21 mouse cellular contexts compared by ENCODE assay signal in the genomic region with DNA sequence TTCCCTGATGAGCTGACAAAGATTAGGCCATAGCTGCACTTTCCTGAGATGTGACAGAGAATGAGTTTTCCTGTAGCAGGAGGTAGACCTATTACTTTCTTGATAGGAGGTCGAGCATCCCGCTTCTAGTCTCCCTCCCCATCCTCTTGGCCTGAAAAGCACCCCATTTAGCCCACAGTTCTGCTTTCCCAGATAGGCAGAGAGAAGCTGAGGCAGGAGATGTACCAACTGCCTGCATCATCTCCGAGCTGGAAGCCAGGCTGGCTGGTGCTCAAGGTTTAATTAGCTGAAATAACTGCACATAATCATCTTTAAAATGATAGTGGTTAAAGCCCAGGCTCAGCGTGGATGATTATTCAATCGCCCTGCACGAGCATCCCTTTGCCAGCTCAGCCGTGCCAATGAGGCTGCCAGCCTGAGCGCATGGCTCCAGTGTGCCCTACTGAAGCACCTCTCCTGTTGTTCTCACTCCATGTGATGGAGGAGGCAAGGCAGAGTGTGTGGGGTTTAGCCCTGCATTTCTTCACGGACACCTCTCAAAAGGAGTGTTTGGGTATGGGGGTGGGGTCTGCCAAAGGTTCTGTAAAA. TPM values are rescaled to one million over a fixed set of nuclear protein-coding genes. Genes with fewer than 3 reads are reported as not detected.
DNase-seq lines count a peak whose midpoint lies in the region; ATAC-seq and TF ChIP-seq lines count a peak whose summit lies in the region.
"Had no signal": no experiment of that assay in that cellular context is flagged by ENCODE, and none has a peak within 500 bp of the region (broad histone marks: within the 10 kb centered on the region; RNA-seq: fewer than 3 reads in every experiment).

No protein-coding gene starts in this region.

- no peak overlapping the region for H3K4me2 ChIP-seq in hindbrain, embryonic 13.5 days
- H3K4me2 ChIP-seq in hindbrain, embryonic 12.5 days (replicated peaks), result no peak overlapping the region
- no peak overlapping the region for H3K4me2 ChIP-seq in neural tube, embryonic 13.5 days
- no peak overlapping the region for H3K4me2 ChIP-seq in neural tube, embryonic 15.5 days
- H3K4me2 ChIP-seq: liver, embryonic 12.5 days had no signal

- no peaks in the 10 kb centered on the region for H3K36me3 ChIP-seq in hindbrain, embryonic 13.5 days
- no peaks in the 10 kb centered on the region for H3K36me3 ChIP-seq in hindbrain, embryonic 12.5 days
- H3K36me3 ChIP-seq in neural tube, embryonic 13.5 days, result no peaks in the 10 kb centered on the region
- H3K36me3 ChIP-seq in neural tube, embryonic 15.5 days, result no peaks in the 10 kb centered on the region
- H3K36me3 ChIP-seq: embryonic facial prominence, embryonic 10.5 days; heart, embryonic 10.5 days; liver, embryonic 12.5 days had no signal

- no peaks in the 10 kb centered on the region for H3K4me1 ChIP-seq in hindbrain, embryonic 13.5 days (replicated peaks)
- no peaks in the 10 kb centered on the region for H3K4me1 ChIP-seq in hindbrain, embryonic 12.5 days
- no peaks in the 10 kb centered on the region for H3K4me1 ChIP-seq in neural tube, embryonic 13.5 days (replicated peaks)
- peaks cover 6% of the 10 kb centered on the region; the same call in 1 of the 2 replicates for H3K4me1 ChIP-seq in neural tube, embryonic 15.5 days
- H3K4me1 ChIP-seq: embryonic facial prominence, embryonic 10.5 days had no signal

- no peaks in the 10 kb centered on the region for H3K27me3 ChIP-seq in hindbrain, embryonic 13.5 days
- H3K27me3 ChIP-seq in hindbrain, embryonic 12.5 days, result no peaks in the 10 kb centered on the region
- H3K27me3 ChIP-seq in neural tube, embryonic 13.5 days, result no peaks in the 10 kb centered on the region
- H3K27me3 ChIP-seq in neural tube, embryonic 15.5 days (replicated peaks), result no peaks in the 10 kb centered on the region
- H3K27me3 ChIP-seq: liver, embryonic 12.5 days had no signal

- 82% methylated on average over 9 of the region's 9 CpGs for WGBS in hindbrain, embryonic 13.5 days
- WGBS in hindbrain, embryonic 12.5 days, result 86% methylated on average over 9 of the region's 9 CpGs
- WGBS in neural tube, embryonic 13.5 days, result 72% methylated on average over 9 of the region's 9 CpGs
- 65% methylated on average over 9 of the region's 9 CpGs for WGBS in neural tube, embryonic 15.5 days

- H3K4me3 ChIP-seq in hindbrain, embryonic 13.5 days, result no peak overlapping the region
- no peak overlapping the region for H3K4me3 ChIP-seq in hindbrain, embryonic 12.5 days
- H3K4me3 ChIP-seq in neural tube, embryonic 13.5 days, result no peak overlapping the region
- no peak overlapping the region for H3K4me3 ChIP-seq in layer of hippocampus, adult 2 months
- no peak overlapping the region for H3K4me3 ChIP-seq in neural tube, embryonic 15.5 days (replicated peaks)
- H3K4me3 ChIP-seq: embryonic facial prominence, embryonic 10.5 days; heart, embryonic 10.5 days; liver, embryonic 12.5 days had no signal

- H3K27ac ChIP-seq in hindbrain, embryonic 13.5 days, result 0 out of 2 replicates have a peak overlapping the region, but pooled peaks have one; percentile 2
- H3K27ac ChIP-seq in hindbrain, embryonic 12.5 days, result no peak overlapping the region
- no peak overlapping the region for H3K27ac ChIP-seq in neural tube, embryonic 13.5 days (replicated peaks)
- H3K27ac ChIP-seq in layer of hippocampus, adult 2 months, result peak overlapping the region; percentile 76
- H3K27ac ChIP-seq in neural tube, embryonic 15.5 days (replicated peaks), result peak overlapping the region; percentile 45; the same call in 1 of the 2 replicates
- H3K27ac ChIP-seq: embryonic facial prominence, embryonic 10.5 days; heart, embryonic 10.5 days; liver, embryonic 12.5 days had no signal

- TF ChIP-seq CTCF in layer of hippocampus, adult 2 months (conservative IDR thresholded peaks at IDR 0.05), result no peak

- no peak overlapping the region for H3K9ac ChIP-seq in hindbrain, embryonic 13.5 days
- H3K9ac ChIP-seq in hindbrain, embryonic 12.5 days, result no peak overlapping the region
- no peak overlapping the region for H3K9ac ChIP-seq in neural tube, embryonic 13.5 days
- H3K9ac ChIP-seq in neural tube, embryonic 15.5 days (replicated peaks), result no peak overlapping the region
- H3K9ac ChIP-seq: liver, embryonic 12.5 days had no signal

- DNase-seq in neural tube, embryonic 10.5 days (ENCODE audit: extremely low spot score, low spot score), result no peak
- peak in 1 of 2 experiments; percentile 18 for DNase-seq in layer of hippocampus, adult 2 months (ENCODE audit: low spot score in 2 of 2)
- no peak for DNase-seq in urinary bladder, adult 18-20 months (ENCODE audit: low spot score in 2 of 2)
- DNase-seq: cerebellum, adult 9-10 months; gastrocnemius, postnatal 10 days; heart, postnatal 36 days; kidney, adult 11 months; kidney, postnatal 25 days; right cerebral cortex, postnatal 14 days; thymus, adult 2 months had no signal

- H3K9me3 ChIP-seq in hindbrain, embryonic 13.5 days, result no peaks in the 10 kb centered on the region
- no peaks in the 10 kb centered on the region for H3K9me3 ChIP-seq in hindbrain, embryonic 12.5 days (replicated peaks)
- no peaks in the 10 kb centered on the region for H3K9me3 ChIP-seq in neural tube, embryonic 13.5 days
- H3K9me3 ChIP-seq in neural tube, embryonic 15.5 days (replicated peaks), result no peaks in the 10 kb centered on the region
- H3K9me3 ChIP-seq: embryonic facial prominence, embryonic 10.5 days; heart, embryonic 10.5 days; liver, embryonic 12.5 days had no signal

- 0 out of 2 replicates have a peak, but pooled peaks have one; percentile 17 for ATAC-seq in hindbrain, embryonic 13.5 days (ENCODE audit: low FRiP score)
- ATAC-seq in hindbrain, embryonic 12.5 days (ENCODE audit: low FRiP score), result no peak
- ATAC-seq in neural tube, embryonic 13.5 days (ENCODE audit: low read depth), result peak; percentile 71; the same call in 1 of the 2 replicates
- peak; percentile 86 for ATAC-seq in neural tube, embryonic 15.5 days (ENCODE audit: low FRiP score)
- ATAC-seq: activated CD4-positive, CD25-positive, alpha-beta regulatory T cell, adult 4 months; CD4-positive, CD25-positive, alpha-beta regulatory T cell, adult 4 months; liver, embryonic 12.5 days; lung, postnatal 0 days had no signal

RNA-seq across cellular contexts. Expression of a gene that starts 25.6 kb away (rescaled TPM):
- polyA plus RNA-seq in hindbrain, embryonic 13.5 days (2015; fragmentation: Nextera tagmentation; extraction: Ambion mirVana), result 31.7 and 39.0 TPM in 2 replicates
- polyA plus RNA-seq in hindbrain, embryonic 12.5 days (2016; fragmentation: Nextera tagmentation; extraction: Ambion mirVana), result 41.5 and 48.4 TPM in 2 replicates
- 41.2 and 43.7 TPM in 2 replicates for polyA plus RNA-seq in neural tube, embryonic 13.5 days (2015; fragmentation: Nextera tagmentation; extraction: Ambion mirVana)
- 1 to 10 TPM in 1 of 2 experiments, under 1 TPM in 1; 0.42 to 1.0 TPM for total RNA-seq in layer of hippocampus, adult 2 months (2021)
- 29.8 and 45.8 TPM in 2 replicates for polyA plus RNA-seq in neural tube, embryonic 15.5 days (2015; fragmentation: Nextera tagmentation; extraction: Ambion mirVana)
- total RNA-seq: monocyte, adult 5-6 weeks had no signal
- polyA plus RNA-seq: activated CD4-positive, CD25-positive, alpha-beta regulatory T cell, adult 4 months; CD4-positive, CD25-positive, alpha-beta regulatory T cell, adult 4 months had no signal

Comparison
In these comparisons a context has a peak if more than half of its experiments do, and no peak if none do; other contexts are left out.
1. H3K27ac ChIP-seq: peak in hindbrain, embryonic 13.5 days (single experiment), layer of hippocampus, adult 2 months (single experiment) and neural tube, embryonic 15.5 days (single experiment); none in hindbrain, embryonic 12.5 days (single experiment) and neural tube, embryonic 13.5 days (single experiment).